Mouse (Mus musculus) brain, embryonic 14.5 days (tissue): Measurements from ENCODE around the gene Fam13a. TPM values are rescaled to one million over a fixed set of nuclear protein-coding genes. Genes with fewer than 3 reads are reported as not detected.
A peak's percentile ranks its signal among the peaks of the same experiment; 100 is the strongest.

Source experiments
- DNase-seq: peaks from one replicate; pipeline ENCODE4 v3.0.0-alpha.2; 2011; ENCODE audit warnings: low read depth
- CTCF ChIP-seq: fragments of 200-500 bp; IDR thresholded peaks from 2 replicates; pipeline ENCODE4 v1.5.1; 2012; ENCODE audit warnings: inconsistent platforms, mild to moderate bottlenecking, moderate library complexity, borderline replicate concordance; ENCODE audit not compliant: insufficient read depth, insufficient read length; ENCODE audit errors: extremely low read depth
- POLR2A ChIP-seq: fragments of 200-500 bp; IDR thresholded peaks from 2 replicates; pipeline ENCODE4 v1.6.1; 2012; ENCODE audit warnings: mild to moderate bottlenecking, inconsistent platforms, borderline replicate concordance; ENCODE audit not compliant: poor library complexity, insufficient read depth, insufficient read length, severe bottlenecking; ENCODE audit errors: extremely low read depth
- polyA plus RNA-seq: library from polyadenylated mRNA; depleted of rRNA; stranded (reverse); fragments of >200 nt; gene quantifications from 2 replicates; pipeline ENCODE4 v1.2.3, GENCODE M21; 2012

Gene Fam13a
- polyA plus RNA-seq, 1 experiment: 4.8 TPM

GRCm38 (mm10) chr6:58946246-58946645 is 78.1 kb downstream of the Fam13a start:
- TF ChIP-seq CTCF: no peak
- TF ChIP-seq POLR2A: no peak
- no peak for DNase-seq

GRCm38 (mm10) chr6:58943958-58944357 is 80.4 kb downstream of the Fam13a start:
- no peak for DNase-seq
- TF ChIP-seq CTCF (no peak), POLR2A (no peak)

GRCm38 (mm10) chr6:58942276-58942675 is 82.1 kb downstream of the Fam13a start:
- TF ChIP-seq POLR2A (no peak), CTCF (no peak)
- DNase-seq: no peak

- DNase-seq: no peak
- TF ChIP-seq POLR2A (no peak), CTCF (no peak)
These were observed 86.6 kb downstream of the Fam13a start for GRCm38 (mm10) chr6:58937726-58938125.

GRCm38 (mm10) chr6:58934144-58934543 is 90.2 kb downstream of the Fam13a start:
- no peak for TF ChIP-seq POLR2A
- peak; percentile 63 for DNase-seq

GRCm38 (mm10) chr6:58933189-58933913 is 91.0 kb downstream of the Fam13a start:
- no peak for TF ChIP-seq CTCF
- TF ChIP-seq POLR2A: no peak
- peak; percentile 99 for DNase-seq

GRCm38 (mm10) chr6:58932515-58933188 is 91.7 kb downstream of the Fam13a start:
- TF ChIP-seq POLR2A (no peak), CTCF (no peak)

GRCm38 (mm10) chr6:58931149-58931548 is 93.2 kb downstream of the Fam13a start:
- TF ChIP-seq POLR2A (no peak), CTCF (no peak)
- DNase-seq: peak; percentile 20

More at GRCm38 (mm10) chr6:58932515-58933188, 91.7 kb downstream of the Fam13a start:
- peak; percentile 69 for DNase-seq

GRCm38 (mm10) chr6:58929911-58930431 is 94.4 kb downstream of the Fam13a start:
- DNase-seq: peak; percentile 88
- TF ChIP-seq POLR2A (no peak), CTCF (no peak)

- TF ChIP-seq CTCF (no peak), POLR2A (no peak)
- no peak for DNase-seq
These were observed 96.5 kb downstream of the Fam13a start for GRCm38 (mm10) chr6:58927881-58928280.

- TF ChIP-seq POLR2A (no peak), CTCF (no peak)
- no peak for DNase-seq
These were observed 101.8 kb downstream of the Fam13a start for GRCm38 (mm10) chr6:58922511-58922910.

GRCm38 (mm10) chr6:58921623-58922022 is 102.7 kb downstream of the Fam13a start:
- peak; percentile 33 for DNase-seq
- peak; percentile 30; the same call in 1 of the 2 replicates for TF ChIP-seq CTCF
- TF ChIP-seq POLR2A: no peak

- TF ChIP-seq POLR2A: no peak
- no peak for TF ChIP-seq CTCF
- DNase-seq: no peak
These were observed 103.6 kb downstream of the Fam13a start for GRCm38 (mm10) chr6:58920735-58921134.
